Mouse (Mus musculus) heart, postnatal 0 days (tissue): ENCODE data around the gene Bcl7b. TPM values are rescaled to one million over a fixed set of nuclear protein-coding genes. Genes with fewer than 3 reads are reported as not detected.

Experiments used
- ATAC-seq: fragments of 200-750 bp; cut with Nextera tagmentation; 2 replicates; pipeline ENCODE4 v1.8.0; 2017; ENCODE audit warnings: low read depth, moderate number of reproducible peaks, moderate library complexity; ENCODE audit not compliant: insufficient read depth
- DNase-seq: peaks from one replicate; pipeline ENCODE4 v3.0.0-alpha.2; 2016; ENCODE audit warnings: low spot score
- H3K27ac ChIP-seq: fragments of 300-500 bp; sonication (generic); 2 replicates; pipeline ENCODE4 v1.5.1; 2014; ENCODE audit warnings: low read depth, mild to moderate bottlenecking
- H3K27me3 ChIP-seq: fragments of 300-500 bp; sonication (generic); 2 replicates; pipeline ENCODE4 v1.6.1; 2014; ENCODE audit warnings: low read length, mixed read lengths; ENCODE audit not compliant: control insufficient read depth, insufficient read depth
- H3K36me3 ChIP-seq: fragments of 300-500 bp; sonication (generic); replicated peaks from 2 replicates; pipeline ENCODE4 v1.6.1; 2014; ENCODE audit warnings: low read length, mixed read lengths; ENCODE audit not compliant: control insufficient read depth, insufficient read depth
- H3K4me1 ChIP-seq: fragments of 300-500 bp; sonication (generic); 2 replicates; pipeline ENCODE4 v1.6.1; 2014; ENCODE audit warnings: antibody characterized with exemption; ENCODE audit not compliant: control insufficient read depth, insufficient read depth
- H3K4me2 ChIP-seq: fragments of 300-500 bp; sonication (generic); 2 replicates; pipeline ENCODE4 v1.6.1; 2014; ENCODE audit warnings: low read depth, mild to moderate bottlenecking, low read length, moderate library complexity
- H3K4me3 ChIP-seq: fragments of 300-500 bp; sonication (generic); 2 replicates; pipeline ENCODE4 v1.5.1; 2014; ENCODE audit warnings: low read depth, low read length
- H3K9ac ChIP-seq: fragments of 300-500 bp; sonication (generic); replicated peaks from 2 replicates; pipeline ENCODE4 v1.6.1; 2014; ENCODE audit warnings: low read depth, low read length, mixed read lengths
- H3K9me3 ChIP-seq: fragments of 300-500 bp; sonication (generic); replicated peaks from 2 replicates; pipeline ENCODE4 v1.6.1; 2016; ENCODE audit warnings: low read length; ENCODE audit not compliant: control insufficient read depth
- CTCF ChIP-seq: IDR thresholded peaks from 2 replicates; pipeline ENCODE4 v1.5.1; 2016; ENCODE audit warnings: antibody characterized with exemption, control low read depth, low read depth
- EP300 ChIP-seq: IDR thresholded peaks from 2 replicates; pipeline ENCODE4 v1.6.1; 2016; ENCODE audit warnings: antibody characterized with exemption, low read depth
- WGBS: fragments of 180-500 bp; shearing (Covaris S2); extraction: QIAGEN DNeasy Blood & Tissue Kit; methylation state at CpG from one replicate; pipeline ENCODE4 v1.1.7; 2014; 5-methylcytosine and 5-hydroxymethylcytosine counted together
- polyA plus RNA-seq: library from polyadenylated mRNA; unstranded; fragments of >200 nt; fragmentation: Nextera tagmentation; extraction: Ambion mirVana; gene quantifications from 2 replicates; pipeline ENCODE4 v1.2.1, GENCODE M21; 2015
- total RNA-seq: library from RNA; depleted of rRNA; stranded (reverse); fragments of >200 nt; gene quantifications from 2 replicates; pipeline ENCODE4 v1.2.3, GENCODE M21; 2014; ENCODE audit warnings: low replicate concordance

Bcl7b gene
- total and polyA plus RNA-seq, 2 experiments from 2014 or later, result 10.6 to 54.5 TPM

DNA sequence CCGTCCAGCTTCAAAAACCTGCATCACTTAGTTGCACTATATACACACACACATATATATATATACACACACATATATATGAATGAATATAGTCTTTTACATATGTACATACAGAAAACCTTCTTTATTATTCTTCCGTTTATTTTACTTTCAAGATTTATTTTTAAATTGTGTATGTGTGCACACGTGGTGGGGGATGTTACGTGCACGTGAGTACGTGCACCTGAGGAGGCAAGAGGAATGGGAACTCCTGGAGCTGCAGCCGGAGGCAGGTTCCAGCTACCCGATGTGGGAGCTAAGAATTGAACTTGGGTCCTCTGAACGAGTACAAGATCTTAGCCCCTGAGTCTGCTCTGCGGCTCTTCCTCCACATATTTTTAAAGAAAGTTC lies 18.1 kb downstream of the Bcl7b start:
- Histone ChIP-seq H3K4me1 (peaks cover 28% of the 10 kb centered on the region), H3K9ac (peak overlapping the region; percentile 73), H3K36me3 (peaks cover 21% of the 10 kb centered on the region), H3K27me3 (no peaks in the 10 kb centered on the region), H3K9me3 (peaks cover 3% of the 10 kb centered on the region; the same call in 1 of the 2 replicates), H3K4me3 (peak overlapping the region; percentile 96), H3K27ac (peak overlapping the region; percentile 95), H3K4me2 (peak overlapping the region; percentile 72)
- TF ChIP-seq EP300 (no peak), CTCF (no peak)
- WGBS, result 23% methylated on average over 10 of the region's 10 CpGs
- ATAC-seq (no peak), DNase-seq (no peak)

- ATAC-seq (peak; percentile 96), DNase-seq (peak; percentile 97)
- under 1% methylated on average over 57 of the region's 57 CpGs for WGBS
- H3K9ac ChIP-seq, result peak within 1 kb of the TSS; percentile 73
- TF ChIP-seq EP300 (no peak; the same call in none of the 2 replicates), CTCF (no peak)
- H3K9me3 ChIP-seq, result peaks cover 3% of the 10 kb centered on the region; the same call in 1 of the 2 replicates
- no peaks in the 10 kb centered on the region for H3K27me3 ChIP-seq
- H3K27ac ChIP-seq, result peak within 1 kb of the TSS; percentile 95
- H3K4me3 ChIP-seq, result peak within 1 kb of the TSS; percentile 96
- peaks cover 28% of the 10 kb centered on the region for H3K4me1 ChIP-seq
- H3K4me2 ChIP-seq, result peak within 1 kb of the TSS; percentile 72
- peaks cover 15% of the 10 kb centered on the region for H3K36me3 ChIP-seq
Measured at GRCm38 (mm10) chr5:135186621-135187348, 18.7 kb downstream of the Bcl7b start, which contains the start of gene Baz1b. TSS of gene Baz1b (plus strand) at chr5:135187264.

DNA sequence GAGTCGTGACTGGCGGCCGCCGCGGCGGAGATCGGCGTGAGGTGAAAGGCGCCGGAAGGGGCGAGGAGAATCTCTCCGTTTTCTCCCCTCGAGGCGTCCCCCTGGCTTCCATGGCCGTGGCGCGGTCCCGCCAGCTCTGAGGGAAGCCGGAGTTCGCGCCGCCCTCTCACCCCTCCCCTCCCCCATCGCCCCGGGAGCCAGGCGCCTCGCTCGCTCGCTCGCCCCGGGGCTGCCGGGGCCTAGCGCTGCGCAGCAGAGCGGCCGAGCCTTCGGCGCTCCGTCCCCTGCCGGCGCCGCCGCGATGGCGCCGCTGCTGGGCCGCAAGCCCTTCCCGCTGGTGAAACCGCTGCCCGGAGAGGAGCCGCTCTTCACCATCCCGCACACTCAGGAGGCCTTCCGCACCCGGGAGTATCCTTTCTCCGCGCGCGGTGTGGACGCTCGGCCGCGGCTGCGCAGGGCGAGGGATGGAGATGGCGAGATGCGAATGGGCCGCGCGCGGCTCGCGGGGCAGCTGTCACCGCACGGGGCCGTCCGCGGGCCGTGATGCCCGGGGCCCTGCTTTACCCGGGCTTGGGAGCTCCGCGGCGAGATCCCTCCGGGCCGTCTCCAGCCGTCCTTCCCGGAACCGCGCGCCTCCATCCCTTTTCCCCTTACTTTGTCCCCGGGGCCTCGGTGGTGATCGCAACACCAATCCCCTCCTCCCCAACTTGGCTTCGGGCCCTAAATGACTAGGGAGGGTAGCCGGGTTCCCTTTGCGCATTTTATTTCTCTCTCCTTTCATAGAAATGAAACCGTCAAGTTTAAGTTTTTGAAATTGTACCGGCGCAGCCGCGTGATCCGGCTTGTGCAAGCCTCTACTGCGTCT lies 19.5 kb downstream of the Bcl7b start:
- peak overlapping the region; percentile 65 for H3K4me2 ChIP-seq
- H3K27me3 ChIP-seq, result no peaks in the 10 kb centered on the region
- H3K9ac ChIP-seq, result peak overlapping the region; percentile 73
- H3K27ac ChIP-seq, result peak overlapping the region; percentile 95
- peaks cover 28% of the 10 kb centered on the region for H3K4me1 ChIP-seq
- under 1% methylated on average over 92 of the region's 102 CpGs for WGBS
- H3K4me3 ChIP-seq, result peak overlapping the region; percentile 96
- DNase-seq (no peak), ATAC-seq (peak; percentile 33)
- TF ChIP-seq CTCF (no peak), EP300 (no peak; the same call in 1 of the 2 replicates)
- H3K36me3 ChIP-seq, result peaks cover 7% of the 10 kb centered on the region; the same call in 1 of the 2 replicates
- H3K9me3 ChIP-seq, result peaks cover 3% of the 10 kb centered on the region; the same call in 1 of the 2 replicates

GRCm38 (mm10) chr5:135188214-135188554 lies 20.1 kb downstream of the Bcl7b start:
- Histone ChIP-seq H3K4me2 (peak overlapping the region; percentile 65), H3K27ac (peak overlapping the region; percentile 95), H3K9ac (peak overlapping the region; percentile 73), H3K4me1 (peaks cover 28% of the 10 kb centered on the region), H3K9me3 (peaks cover 3% of the 10 kb centered on the region; the same call in 1 of the 2 replicates), H3K4me3 (peak overlapping the region; percentile 96), H3K36me3 (peaks cover 4% of the 10 kb centered on the region; the same call in 1 of the 2 replicates), H3K27me3 (no peaks in the 10 kb centered on the region)
- under 1% methylated on average over 8 of the region's 8 CpGs for WGBS
- ATAC-seq (no peak), DNase-seq (no peak)
- no peak for TF ChIP-seq CTCF
- no peak for TF ChIP-seq EP300

DNA sequence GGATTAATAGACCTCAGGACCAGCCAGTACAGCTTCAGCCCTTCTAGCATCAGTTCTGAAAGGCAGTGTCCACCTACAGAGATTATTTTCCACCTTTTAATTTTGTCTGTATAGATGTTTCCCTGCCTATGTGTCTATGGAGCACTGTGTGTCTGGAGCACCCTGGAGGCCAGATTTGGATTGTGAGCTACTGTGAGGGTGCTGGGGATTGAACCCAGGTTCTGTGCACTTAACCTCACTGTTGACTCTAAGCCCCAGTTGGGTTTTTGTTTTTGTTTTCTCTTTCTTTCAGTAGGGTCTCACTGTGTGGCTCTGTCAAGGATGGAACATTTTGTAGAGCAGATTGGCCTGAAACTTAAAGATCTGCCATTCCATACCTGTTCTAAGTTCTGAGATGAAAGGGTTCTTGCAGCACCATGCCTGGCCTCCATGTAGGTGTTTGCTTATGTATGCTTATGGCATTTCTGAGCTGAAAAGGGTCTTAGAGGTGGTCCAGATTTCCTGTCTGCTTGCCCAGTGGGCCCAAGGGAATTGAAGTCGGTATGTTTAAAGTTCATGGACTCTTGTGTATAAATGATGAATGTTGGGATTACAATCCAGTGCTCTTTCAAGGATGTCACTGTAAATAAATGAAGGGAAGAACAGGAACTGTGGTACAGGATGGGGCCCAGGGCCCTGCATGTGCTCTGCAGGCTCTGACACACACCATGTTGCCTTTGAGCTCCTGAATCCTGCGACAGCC lies 21.4 kb downstream of the Bcl7b start:
- Histone ChIP-seq H3K36me3 (peaks cover 9% of the 10 kb centered on the region; the same call in 1 of the 2 replicates), H3K27ac (no peak overlapping the region), H3K4me1 (peaks cover 28% of the 10 kb centered on the region), H3K9ac (no peak overlapping the region), H3K27me3 (no peaks in the 10 kb centered on the region), H3K9me3 (peaks cover 3% of the 10 kb centered on the region; the same call in 1 of the 2 replicates), H3K4me2 (peak overlapping the region; percentile 65), H3K4me3 (peak overlapping the region; percentile 96)
- no peak for ATAC-seq
- 62% methylated on average over 2 of the region's 2 CpGs for WGBS
- DNase-seq, result no peak
- no peak for TF ChIP-seq EP300
- TF ChIP-seq CTCF, result no peak
